Mouse (Mus musculus) hindbrain, embryonic 13.5 days (tissue): Measurements from ENCODE around the gene Tmem100. TPM values are rescaled to one million over a fixed set of nuclear protein-coding genes. Genes with fewer than 3 reads are reported as not detected.

Source experiments
- ATAC-seq: fragments of 200-750 bp; cut with Nextera tagmentation; 2 replicates; pipeline ENCODE4 v1.8.0; 2017; ENCODE audit warnings: moderate TSS enrichment; ENCODE audit not compliant: low FRiP score
- H3K27ac ChIP-seq: fragments of 300-500 bp; sonication (generic); 2 replicates; pipeline ENCODE4 v1.5.1; 2015; ENCODE audit warnings: inconsistent platforms, mild to moderate bottlenecking, moderate library complexity
- H3K27me3 ChIP-seq: fragments of 300-500 bp; sonication (generic); 2 replicates; pipeline ENCODE4 v1.6.1; 2015; ENCODE audit warnings: mild to moderate bottlenecking, inconsistent platforms
- H3K36me3 ChIP-seq: fragments of 300-500 bp; sonication (generic); 2 replicates; pipeline ENCODE4 v1.6.1; 2015; ENCODE audit warnings: mild to moderate bottlenecking, inconsistent platforms
- H3K4me1 ChIP-seq: fragments of 300-500 bp; sonication (generic); replicated peaks from 2 replicates; pipeline ENCODE4 v1.6.1; 2015; ENCODE audit warnings: inconsistent platforms
- H3K4me2 ChIP-seq: fragments of 300-500 bp; sonication (generic); 2 replicates; pipeline ENCODE4 v1.6.1; 2015; ENCODE audit warnings: inconsistent platforms, mild to moderate bottlenecking, moderate library complexity
- H3K4me3 ChIP-seq: fragments of 300-500 bp; sonication (generic); 2 replicates; pipeline ENCODE4 v1.5.1; 2015; ENCODE audit warnings: mild to moderate bottlenecking, inconsistent platforms
- H3K9ac ChIP-seq: fragments of 300-500 bp; sonication (generic); 2 replicates; pipeline ENCODE4 v1.6.1; 2015; ENCODE audit warnings: mild to moderate bottlenecking, inconsistent platforms
- H3K9me3 ChIP-seq: fragments of 300-500 bp; sonication (generic); 2 replicates; pipeline ENCODE4 v1.6.1; 2016; ENCODE audit warnings: inconsistent platforms
- WGBS: fragments of 180-500 bp; shearing (Covaris S2); methylation state at CpG from one replicate; pipeline ENCODE4 v1.1.7; 2015; 5-methylcytosine and 5-hydroxymethylcytosine counted together
- polyA plus RNA-seq: library from polyadenylated mRNA; unstranded; fragments of >200 nt; fragmentation: Nextera tagmentation; extraction: Ambion mirVana; gene quantifications from 2 replicates; pipeline ENCODE4 v1.2.1, GENCODE M21; 2015

Gene Tmem100
- 11.9 and 13.8 TPM in 2 replicates for polyA plus RNA-seq

- no peaks in the 10 kb centered on the region for H3K9me3 ChIP-seq
- peak within 1 kb of the TSS; percentile 33 for H3K4me3 ChIP-seq
- H3K27ac ChIP-seq = no peak within 1 kb of the TSS
- peak within 1 kb of the TSS; percentile 51; the same call in 1 of the 2 replicates for H3K9ac ChIP-seq
- peak within 1 kb of the TSS; percentile 54 for H3K4me2 ChIP-seq
- peaks cover 20% of the 10 kb centered on the region for H3K27me3 ChIP-seq
- WGBS = 51% methylated on average over 13 of the region's 13 CpGs
- peaks cover 40% of the 10 kb centered on the region for H3K4me1 ChIP-seq
- H3K36me3 ChIP-seq = no peaks in the 10 kb centered on the region
- no peak for ATAC-seq
Observed at GRCm38 (mm10) chr11:90029841-90030398, at the start of gene Tmem100. Gene Tmem100, plus strand, starts transcription at chr11:90030348.

DNA sequence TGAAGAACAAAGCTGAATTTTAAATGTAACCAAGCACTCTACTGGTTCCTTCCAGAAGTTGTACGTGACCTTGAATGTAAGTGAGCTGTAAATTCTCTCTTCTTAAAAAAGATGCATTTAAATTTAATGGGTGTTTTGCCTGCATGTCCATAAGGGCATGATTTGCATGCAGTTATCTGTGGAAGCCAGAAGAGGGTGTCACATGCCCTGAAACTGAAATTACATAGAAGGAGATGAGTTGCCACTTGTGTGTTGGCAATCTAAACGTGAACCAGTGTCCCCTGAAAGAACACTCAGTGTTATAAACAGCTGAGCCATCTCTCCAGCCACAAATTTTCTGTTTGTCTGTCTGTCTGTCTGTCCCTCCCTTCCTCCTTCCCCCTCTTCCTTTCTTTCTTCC is 47.2 kb upstream of the Tmem100 start:
- Histone ChIP-seq H3K36me3 (no peaks in the 10 kb centered on the region), H3K4me3 (no peak overlapping the region), H3K27ac (no peak overlapping the region), H3K9me3 (no peaks in the 10 kb centered on the region), H3K4me2 (no peak overlapping the region), H3K4me1 (peaks cover 18% of the 10 kb centered on the region), H3K27me3 (no peaks in the 10 kb centered on the region), H3K9ac (no peak overlapping the region)
- no peak for ATAC-seq
- 82% methylated on average over 2 of the region's 2 CpGs for WGBS

GRCm38 (mm10) chr11:89984436-89984835 is 45.7 kb upstream of the Tmem100 start:
- no peaks in the 10 kb centered on the region for H3K36me3 ChIP-seq
- 96% methylated on average over 5 of the region's 5 CpGs for WGBS
- H3K9ac ChIP-seq = no peak overlapping the region
- H3K27ac ChIP-seq = no peak overlapping the region
- no peak overlapping the region for H3K4me3 ChIP-seq
- ATAC-seq = no peak
- 0 out of 2 replicates have a peak, but pooled peaks cover 2% of the 10 kb centered on the region for H3K27me3 ChIP-seq
- no peak overlapping the region for H3K4me2 ChIP-seq
- peaks cover 5% of the 10 kb centered on the region; the same call in 1 of the 2 replicates for H3K4me1 ChIP-seq
- H3K9me3 ChIP-seq = no peaks in the 10 kb centered on the region

- Histone ChIP-seq H3K4me1 (peaks cover 5% of the 10 kb centered on the region; the same call in 1 of the 2 replicates), H3K4me2 (no peak overlapping the region), H3K27ac (no peak overlapping the region), H3K27me3 (0 out of 2 replicates have a peak, but pooled peaks cover 2% of the 10 kb centered on the region), H3K9ac (no peak overlapping the region), H3K9me3 (no peaks in the 10 kb centered on the region), H3K36me3 (no peaks in the 10 kb centered on the region), H3K4me3 (no peak overlapping the region)
- WGBS = 34% methylated on average over 10 of the region's 10 CpGs
- no peak for ATAC-seq
Observed at GRCm38 (mm10) chr11:89985200-89986187, 44.7 kb upstream of the Tmem100 start.

DNA sequence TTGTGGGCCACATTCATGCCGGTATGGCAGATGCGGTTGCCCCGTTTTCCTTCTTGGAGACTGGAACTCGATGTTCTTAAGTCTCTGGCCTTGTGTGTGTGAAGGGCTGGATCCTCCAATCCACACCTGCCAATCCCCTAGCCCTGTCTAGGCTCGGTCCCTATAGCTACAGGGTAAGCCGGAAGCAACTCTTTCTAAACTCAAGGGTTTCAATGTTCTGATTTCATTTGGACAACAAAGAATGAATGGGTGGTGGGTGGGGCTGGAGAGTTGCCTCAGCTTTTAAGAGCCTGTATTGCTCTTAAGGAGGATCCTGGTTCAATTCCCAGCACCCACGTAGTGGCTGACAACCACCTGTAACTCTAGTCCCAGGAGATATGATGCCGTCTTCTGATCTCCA is 43.6 kb upstream of the Tmem100 start:
- Histone ChIP-seq H3K9ac (no peak overlapping the region), H3K4me3 (no peak overlapping the region), H3K27me3 (0 out of 2 replicates have a peak, but pooled peaks cover 2% of the 10 kb centered on the region), H3K36me3 (no peaks in the 10 kb centered on the region), H3K4me1 (peaks cover 5% of the 10 kb centered on the region; the same call in 1 of the 2 replicates), H3K4me2 (no peak overlapping the region), H3K9me3 (no peaks in the 10 kb centered on the region), H3K27ac (no peak overlapping the region)
- no peak for ATAC-seq
- 89% methylated on average over 8 of the region's 8 CpGs for WGBS

- Histone ChIP-seq H3K4me2 (no peak overlapping the region), H3K27me3 (0 out of 2 replicates have a peak, but pooled peaks cover 2% of the 10 kb centered on the region), H3K4me1 (peaks cover 5% of the 10 kb centered on the region; the same call in 1 of the 2 replicates), H3K4me3 (no peak overlapping the region), H3K36me3 (no peaks in the 10 kb centered on the region), H3K9ac (no peak overlapping the region), H3K9me3 (no peaks in the 10 kb centered on the region), H3K27ac (no peak overlapping the region)
- WGBS = 24% methylated on average over 8 of the region's 8 CpGs
- peak; percentile 69; the same call in 1 of the 2 replicates for ATAC-seq
Observed at GRCm38 (mm10) chr11:89988936-89989589, 41.1 kb upstream of the Tmem100 start.

DNA sequence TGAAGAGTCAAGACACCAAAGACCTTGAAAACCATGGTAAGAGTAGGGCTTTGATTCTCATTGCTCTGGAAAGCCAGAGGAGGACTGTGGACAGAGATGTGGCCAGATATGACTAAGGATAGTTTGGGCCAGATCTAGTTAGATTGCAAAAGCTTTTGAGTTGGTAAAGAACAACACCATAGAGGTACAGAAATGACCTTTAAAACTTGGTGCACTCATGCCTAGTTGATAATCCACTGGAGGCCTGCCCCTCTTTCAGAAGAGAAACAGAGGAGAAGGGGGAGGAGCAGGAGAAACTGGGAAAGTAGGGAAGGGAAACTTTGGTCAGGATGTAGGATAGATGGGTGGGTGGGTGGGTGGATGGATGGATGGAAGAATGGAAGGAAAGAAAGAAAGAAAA is 38.5 kb upstream of the Tmem100 start:
- H3K27me3 ChIP-seq = 0 out of 2 replicates have a peak, but pooled peaks cover 2% of the 10 kb centered on the region
- H3K4me1 ChIP-seq = peaks cover 5% of the 10 kb centered on the region; the same call in 1 of the 2 replicates
- no peak overlapping the region for H3K9ac ChIP-seq
- no peak overlapping the region for H3K4me3 ChIP-seq
- H3K9me3 ChIP-seq = no peaks in the 10 kb centered on the region
- no peak overlapping the region for H3K27ac ChIP-seq
- ATAC-seq = no peak
- no peaks in the 10 kb centered on the region for H3K36me3 ChIP-seq
- no peak overlapping the region for H3K4me2 ChIP-seq

GRCm38 (mm10) chr11:89994706-89995105 is 35.4 kb upstream of the Tmem100 start:
- Histone ChIP-seq H3K9ac (no peak overlapping the region), H3K4me3 (no peak overlapping the region), H3K27me3 (no peaks in the 10 kb centered on the region), H3K36me3 (no peaks in the 10 kb centered on the region), H3K9me3 (no peaks in the 10 kb centered on the region), H3K4me1 (peaks cover 5% of the 10 kb centered on the region; the same call in 1 of the 2 replicates), H3K27ac (no peak overlapping the region), H3K4me2 (no peak overlapping the region)
- WGBS = 87% methylated on average over 2 of the region's 2 CpGs
- ATAC-seq = no peak

DNA sequence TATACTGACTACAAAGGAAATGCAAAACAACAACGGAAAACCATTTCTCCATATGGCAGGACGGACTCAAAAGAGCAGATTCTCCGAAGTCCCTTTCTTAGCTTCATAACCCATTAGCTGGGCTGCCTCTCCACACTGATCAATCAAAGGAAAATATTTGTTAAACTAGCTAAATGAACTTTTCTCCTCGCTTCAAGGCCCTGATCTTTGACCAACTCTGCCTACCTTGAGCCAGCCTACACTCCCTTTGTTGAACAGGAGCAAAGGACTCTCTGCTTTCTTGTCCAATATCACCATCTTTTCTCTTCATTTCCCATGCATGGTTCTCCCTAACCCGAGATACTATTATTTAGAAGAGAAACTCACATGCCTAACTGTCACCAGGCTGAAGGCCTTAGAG is 34.6 kb upstream of the Tmem100 start:
- Histone ChIP-seq H3K4me1 (peaks cover 5% of the 10 kb centered on the region; the same call in 1 of the 2 replicates), H3K9ac (no peak overlapping the region), H3K4me2 (no peak overlapping the region), H3K27me3 (no peaks in the 10 kb centered on the region), H3K4me3 (no peak overlapping the region), H3K27ac (no peak overlapping the region), H3K9me3 (no peaks in the 10 kb centered on the region), H3K36me3 (no peaks in the 10 kb centered on the region)
- 93% methylated on average over 5 of the region's 5 CpGs for WGBS
- no peak for ATAC-seq

DNA sequence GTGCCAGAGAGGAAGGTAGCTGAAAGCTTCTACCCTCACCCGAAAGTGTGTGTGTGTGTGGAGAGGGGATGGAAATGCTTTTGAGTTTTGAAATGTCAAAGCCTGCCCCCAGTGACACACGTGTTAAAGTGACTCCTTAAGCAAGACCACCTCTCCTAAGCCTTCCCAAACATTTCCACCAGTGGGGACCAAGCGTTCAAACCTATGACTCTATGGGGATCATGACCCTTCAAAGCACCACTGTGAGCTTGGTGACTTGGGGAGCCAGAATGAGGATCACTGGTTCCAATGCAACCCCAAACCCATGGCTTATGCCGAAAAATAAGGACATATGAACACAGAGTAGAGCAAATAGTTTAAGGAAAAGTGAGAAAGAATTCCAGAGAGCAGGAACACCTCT is 33.7 kb upstream of the Tmem100 start:
- no peak overlapping the region for H3K4me3 ChIP-seq

DNA sequence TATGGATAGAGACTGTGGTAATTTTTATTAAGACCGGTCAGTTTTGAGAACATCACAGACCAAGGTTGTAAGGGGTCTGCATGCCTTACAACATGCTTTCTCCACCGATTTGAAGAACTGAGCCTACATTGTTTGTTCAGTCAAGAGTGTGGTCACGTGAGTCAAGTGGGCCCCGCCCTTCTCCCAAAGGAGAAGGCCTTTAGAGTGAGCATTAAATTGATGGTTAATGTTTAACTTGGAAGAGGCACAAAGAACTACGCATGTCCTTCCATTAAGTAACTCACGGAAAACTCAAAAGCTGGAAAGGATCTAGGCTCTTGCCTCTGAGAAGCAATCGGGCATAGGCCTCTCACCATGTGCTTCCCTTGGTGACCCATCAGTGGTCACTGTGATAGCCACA is 33.3 kb upstream of the Tmem100 start:
- H3K4me3 ChIP-seq = no peak overlapping the region
- ATAC-seq = no peak
- peaks cover 5% of the 10 kb centered on the region; the same call in 1 of the 2 replicates for H3K4me1 ChIP-seq
- no peak overlapping the region for H3K9ac ChIP-seq
- no peaks in the 10 kb centered on the region for H3K9me3 ChIP-seq
- no peak overlapping the region for H3K27ac ChIP-seq
- no peak overlapping the region for H3K4me2 ChIP-seq
- H3K27me3 ChIP-seq = peaks cover 10% of the 10 kb centered on the region; the same call in 1 of the 2 replicates
- no peaks in the 10 kb centered on the region for H3K36me3 ChIP-seq
- 77% methylated on average over 7 of the region's 7 CpGs for WGBS

More for the DNA sequence above, 33.7 kb upstream of the Tmem100 start:
- H3K36me3 ChIP-seq = no peaks in the 10 kb centered on the region
- no peak overlapping the region for H3K9ac ChIP-seq
- no peak for ATAC-seq
- no peaks in the 10 kb centered on the region for H3K9me3 ChIP-seq
- H3K27ac ChIP-seq = no peak overlapping the region
- peaks cover 7% of the 10 kb centered on the region; the same call in 1 of the 2 replicates for H3K27me3 ChIP-seq
- WGBS = 86% methylated on average over 4 of the region's 4 CpGs
- peaks cover 5% of the 10 kb centered on the region; the same call in 1 of the 2 replicates for H3K4me1 ChIP-seq
- H3K4me2 ChIP-seq = no peak overlapping the region
